ENCODE assay signal across 17 mouse cellular contexts in the genomic region with DNA sequence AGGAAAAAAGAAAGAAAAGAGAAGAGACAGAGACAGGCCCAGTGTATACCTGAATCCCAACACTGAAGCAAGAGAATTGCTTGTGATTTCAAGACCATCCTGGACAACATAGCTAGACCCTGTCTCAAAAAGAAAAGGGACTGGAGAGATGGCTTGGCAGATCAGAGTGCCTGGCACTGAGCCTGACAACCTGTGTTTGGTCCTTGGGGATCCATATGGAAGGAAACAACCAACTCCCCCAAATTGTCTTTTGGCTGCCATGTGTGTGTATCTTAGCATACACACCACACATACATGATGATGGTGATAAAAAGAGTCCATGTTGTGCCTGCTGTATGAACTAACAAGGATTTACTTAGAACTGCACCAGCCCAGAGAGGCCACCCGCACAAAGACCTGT. TPM values are rescaled to one million over a fixed set of nuclear protein-coding genes. Genes with fewer than 3 reads are reported as not detected.
DNase-seq lines count a peak whose midpoint lies in the region; ATAC-seq and TF ChIP-seq lines count a peak whose summit lies in the region.
"Had no signal": no experiment of that assay in that cellular context is flagged by ENCODE, and none has a peak within 500 bp of the region (broad histone marks: within the 10 kb centered on the region; RNA-seq: fewer than 3 reads in every experiment).

No protein-coding gene starts in this region.

- TF ChIP-seq CTCF in brain, embryonic 14.5 days (IDR thresholded peaks at IDR 0.05; ENCODE audit: borderline replicate concordance, extremely low read depth, insufficient read depth, insufficient read length) = no peak

- no peak for ATAC-seq in heart, embryonic 15.5 days (replicated peaks; ENCODE audit: insufficient number of reproducible peaks, insufficient read depth, low FRiP score, low read depth)
- ATAC-seq in intestine, embryonic 16.5 days = no peak; the same call in 1 of the 2 replicates
- peak; percentile 14; the same call in 1 of the 2 replicates for ATAC-seq in megakaryocyte-erythroid progenitor cell, adult 5-6 weeks (replicated peaks; ENCODE audit: low FRiP score, low TSS enrichment, poor library complexity, severe bottlenecking)
- no peak for ATAC-seq in kidney, embryonic 15.5 days (replicated peaks; ENCODE audit: low FRiP score)
- ATAC-seq: hindbrain, postnatal 0 days had no signal

- 85% methylated on average over 1 of the region's 1 CpGs for WGBS in heart, embryonic 15.5 days
- 78% methylated on average over 1 of the region's 1 CpGs for WGBS in intestine, embryonic 16.5 days
- WGBS in kidney, embryonic 15.5 days = 91% methylated on average over 1 of the region's 1 CpGs

- no peak for DNase-seq in heart, adult 11 months
- peak; percentile 55 for DNase-seq in brain, embryonic 14.5 days (ENCODE audit: low read depth)
- DNase-seq in embryo, embryonic 9.5 days (ENCODE audit: extremely low spot score) = no peak
- no peak for DNase-seq in retina, postnatal 1 day
- DNase-seq: adrenal gland, postnatal 36 days; cerebellum, adult 11-12 months; gastrocnemius, postnatal 10 days; heart, postnatal 14 days; lung, postnatal 10 days; right cerebral cortex, postnatal 25 days had no signal

- H3K4me1 ChIP-seq in heart, embryonic 15.5 days (replicated peaks) = peaks cover 25% of the 10 kb centered on the region
- peaks cover 19% of the 10 kb centered on the region for H3K4me1 ChIP-seq in intestine, embryonic 16.5 days (ENCODE audit: control insufficient read depth, insufficient read depth, low read length)
- H3K4me1 ChIP-seq in kidney, embryonic 15.5 days = peaks cover 9% of the 10 kb centered on the region

- H3K4me2 ChIP-seq in heart, embryonic 15.5 days = no peak overlapping the region
- H3K4me2 ChIP-seq in intestine, embryonic 16.5 days (ENCODE audit: low read depth, low read length) = no peak overlapping the region
- H3K4me2 ChIP-seq in kidney, embryonic 15.5 days = no peak overlapping the region
- H3K4me2 ChIP-seq: midbrain, embryonic 11.5 days had no signal

- no peaks in the 10 kb centered on the region for H3K27me3 ChIP-seq in heart, embryonic 15.5 days
- H3K27me3 ChIP-seq in intestine, embryonic 16.5 days (replicated peaks; ENCODE audit: control insufficient read depth, insufficient read depth, low read length) = no peaks in the 10 kb centered on the region
- no peaks in the 10 kb centered on the region for H3K27me3 ChIP-seq in kidney, embryonic 15.5 days

- H3K4me3 ChIP-seq in heart, embryonic 15.5 days = no peak overlapping the region
- H3K4me3 ChIP-seq in intestine, embryonic 16.5 days (ENCODE audit: low read length) = no peak overlapping the region
- H3K4me3 ChIP-seq in kidney, embryonic 15.5 days (replicated peaks) = no peak overlapping the region

- H3K36me3 ChIP-seq in heart, embryonic 15.5 days = no peaks in the 10 kb centered on the region
- H3K36me3 ChIP-seq in intestine, embryonic 16.5 days (ENCODE audit: control insufficient read depth, insufficient read depth, low read length) = no peaks in the 10 kb centered on the region
- no peaks in the 10 kb centered on the region for H3K36me3 ChIP-seq in kidney, embryonic 15.5 days

- H3K9me3 ChIP-seq in heart, embryonic 15.5 days (replicated peaks) = no peaks in the 10 kb centered on the region
- no peaks in the 10 kb centered on the region for H3K9me3 ChIP-seq in intestine, embryonic 16.5 days (ENCODE audit: control insufficient read depth, low read length)
- no peaks in the 10 kb centered on the region for H3K9me3 ChIP-seq in kidney, embryonic 15.5 days (replicated peaks)

- no peak overlapping the region for H3K9ac ChIP-seq in heart, embryonic 15.5 days
- no peak overlapping the region for H3K9ac ChIP-seq in intestine, embryonic 16.5 days (ENCODE audit: low read depth, low read length)
- H3K9ac ChIP-seq in kidney, embryonic 15.5 days = no peak overlapping the region

- no peak for TF ChIP-seq POLR2A in brain, embryonic 14.5 days (IDR thresholded peaks at IDR 0.05; ENCODE audit: borderline replicate concordance, extremely low read depth, insufficient read depth, insufficient read length, poor library complexity, severe bottlenecking)

- peak overlapping the region; percentile 51 for H3K27ac ChIP-seq in heart, embryonic 15.5 days
- peak overlapping the region; percentile 80 for H3K27ac ChIP-seq in intestine, embryonic 16.5 days (ENCODE audit: low read length)
- H3K27ac ChIP-seq in kidney, embryonic 15.5 days = no peak overlapping the region
- H3K27ac ChIP-seq: hindbrain, postnatal 0 days had no signal

RNA-seq across cellular contexts. Expression of a gene that starts 10.0 kb away (rescaled TPM):
- 202 and 215 TPM in 2 replicates for polyA plus RNA-seq in heart, embryonic 15.5 days (2015; fragmentation: Nextera tagmentation; extraction: Ambion mirVana)
- polyA plus RNA-seq in brain, embryonic 14.5 days (2012; rRNA removed) = 31.8 and 61.9 TPM in 2 replicates
- polyA plus RNA-seq in intestine, embryonic 16.5 days (2015; fragmentation: Nextera tagmentation; extraction: Ambion mirVana) = 259 and 306 TPM in 2 replicates
- total RNA-seq in megakaryocyte-erythroid progenitor cell, adult 5-6 weeks (2014; fragmentation: Nextera tagmentation) = 164 and 220 TPM in 2 replicates
- total RNA-seq in megakaryocyte-erythroid progenitor cell, adult 5-6 weeks (2017) = 144 and 182 TPM in 2 replicates
- polyA plus RNA-seq in kidney, embryonic 15.5 days (2015; fragmentation: Nextera tagmentation; extraction: Ambion mirVana) = 310 and 329 TPM in 2 replicates

RNA-seq across cellular contexts. Expression of a gene that starts 13.1 kb away (rescaled TPM):
- 92.9 and 102 TPM in 2 replicates for polyA plus RNA-seq in heart, embryonic 15.5 days (2015; fragmentation: Nextera tagmentation; extraction: Ambion mirVana)
- 31.1 and 76.6 TPM in 2 replicates for polyA plus RNA-seq in brain, embryonic 14.5 days (2012; rRNA removed)
- polyA plus RNA-seq in intestine, embryonic 16.5 days (2015; fragmentation: Nextera tagmentation; extraction: Ambion mirVana) = 119 and 147 TPM in 2 replicates
- total RNA-seq in megakaryocyte-erythroid progenitor cell, adult 5-6 weeks (2014; fragmentation: Nextera tagmentation) = 191 and 266 TPM in 2 replicates
- 46.7 and 52.5 TPM in 2 replicates for total RNA-seq in megakaryocyte-erythroid progenitor cell, adult 5-6 weeks (2017)
- polyA plus RNA-seq in kidney, embryonic 15.5 days (2015; fragmentation: Nextera tagmentation; extraction: Ambion mirVana) = 127 and 128 TPM in 2 replicates

RNA-seq across cellular contexts. Expression of a gene that starts 13.3 kb away (rescaled TPM):
- polyA plus RNA-seq in heart, embryonic 15.5 days (2015; fragmentation: Nextera tagmentation; extraction: Ambion mirVana) = 15.1 and 16.6 TPM in 2 replicates
- 4.5 and 6.7 TPM in 2 replicates for polyA plus RNA-seq in brain, embryonic 14.5 days (2012; rRNA removed)
- polyA plus RNA-seq in intestine, embryonic 16.5 days (2015; fragmentation: Nextera tagmentation; extraction: Ambion mirVana) = 9.6 and 10.7 TPM in 2 replicates
- total RNA-seq in megakaryocyte-erythroid progenitor cell, adult 5-6 weeks (2014; fragmentation: Nextera tagmentation) = 7.2 and 9.4 TPM in 2 replicates
- total RNA-seq in megakaryocyte-erythroid progenitor cell, adult 5-6 weeks (2017) = 0.70 and 1.0 TPM in 2 replicates
- 3.9 and 6.7 TPM in 2 replicates for polyA plus RNA-seq in kidney, embryonic 15.5 days (2015; fragmentation: Nextera tagmentation; extraction: Ambion mirVana)

RNA-seq across cellular contexts. Expression of a gene that starts 21.5 kb away (rescaled TPM):
- polyA plus RNA-seq in heart, embryonic 15.5 days (2015; fragmentation: Nextera tagmentation; extraction: Ambion mirVana) = not detected in 2 replicates
- 0.10 TPM in 1 of 2 replicates, not detected in the other for polyA plus RNA-seq in brain, embryonic 14.5 days (2012; rRNA removed)
- polyA plus RNA-seq in intestine, embryonic 16.5 days (2015; fragmentation: Nextera tagmentation; extraction: Ambion mirVana) = 0.07 TPM in 1 of 2 replicates, not detected in the other
- not detected in 2 replicates for total RNA-seq in megakaryocyte-erythroid progenitor cell, adult 5-6 weeks (2014; fragmentation: Nextera tagmentation)
- total RNA-seq in megakaryocyte-erythroid progenitor cell, adult 5-6 weeks (2017) = not detected in 2 replicates
- not detected in 2 replicates for polyA plus RNA-seq in kidney, embryonic 15.5 days (2015; fragmentation: Nextera tagmentation; extraction: Ambion mirVana)
- total RNA-seq: adrenal gland, postnatal 36 days; gastrocnemius, postnatal 10 days; heart, postnatal 14 days had no signal
- polyA plus RNA-seq: hindbrain, postnatal 0 days; limb, embryonic 11.5 days; midbrain, embryonic 11.5 days had no signal

RNA-seq across cellular contexts. Expression of a gene that starts 29.6 kb away (rescaled TPM):
- polyA plus RNA-seq in heart, embryonic 15.5 days (2015; fragmentation: Nextera tagmentation; extraction: Ambion mirVana) = 0.97 and 1.5 TPM in 2 replicates
- polyA plus RNA-seq in brain, embryonic 14.5 days (2012; rRNA removed) = 0.11 and 1.2 TPM in 2 replicates
- polyA plus RNA-seq in intestine, embryonic 16.5 days (2015; fragmentation: Nextera tagmentation; extraction: Ambion mirVana) = 0.20 and 0.29 TPM in 2 replicates
- 0.45 and 7.0 TPM in 2 replicates for total RNA-seq in megakaryocyte-erythroid progenitor cell, adult 5-6 weeks (2014; fragmentation: Nextera tagmentation)
- total RNA-seq in megakaryocyte-erythroid progenitor cell, adult 5-6 weeks (2017) = 3.5 TPM in 1 of 2 replicates, not detected in the other
- 0.54 and 0.91 TPM in 2 replicates for polyA plus RNA-seq in kidney, embryonic 15.5 days (2015; fragmentation: Nextera tagmentation; extraction: Ambion mirVana)
- total RNA-seq: hindbrain, postnatal 0 days had no signal
